Mouse (Mus musculus): ENCODE results near the gene Wdr46.

DNA sequence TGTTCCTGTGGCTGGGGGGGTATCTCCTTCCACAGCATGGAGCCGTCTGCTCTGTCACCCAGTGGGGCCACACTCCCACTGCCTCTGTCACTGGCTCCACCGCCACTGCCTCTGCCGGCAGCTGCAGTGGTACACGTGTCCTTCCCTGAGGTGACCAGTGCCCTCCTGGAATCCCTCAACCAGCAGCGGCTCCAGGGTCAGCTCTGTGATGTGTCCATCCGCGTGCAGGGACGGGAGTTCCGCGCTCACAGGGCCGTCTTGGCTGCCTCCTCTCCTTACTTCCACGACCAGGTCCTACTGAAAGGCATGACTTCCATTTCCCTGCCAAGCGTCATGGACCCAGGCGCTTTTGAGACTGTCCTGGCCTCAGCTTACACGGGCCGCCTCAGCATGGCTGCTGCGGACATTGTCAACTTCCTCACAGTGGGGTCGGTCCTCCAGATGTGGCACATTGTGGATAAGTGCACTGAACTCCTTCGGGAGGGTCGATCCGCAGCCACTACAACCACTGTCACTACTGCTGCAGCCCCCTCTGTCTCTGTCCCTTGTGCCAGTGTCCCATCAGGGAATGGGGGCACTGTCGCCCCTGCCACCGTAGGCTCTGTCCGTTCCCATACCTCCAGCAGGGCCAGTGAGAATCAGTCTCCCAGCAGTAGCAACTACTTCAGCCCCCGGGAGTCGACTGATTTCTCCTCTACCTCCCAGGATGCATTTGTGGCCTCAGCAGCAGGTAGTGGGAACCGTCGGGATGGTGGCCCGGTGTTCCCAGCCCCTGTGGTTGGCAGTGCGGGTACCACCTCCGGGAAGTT lies 23.4 kb upstream of the Wdr46 start:
- TF ChIP-seq CTCF (IDR thresholded peaks at IDR 0.05; ENCODE audit: control insufficient read depth, insufficient read depth, low read length): no peak
- TF ChIP-seq POLR2A (IDR thresholded peaks at IDR 0.05; ENCODE audit: borderline replicate concordance, control insufficient read depth, low read depth, low read length): peak; percentile 17; the same call in 1 of the 2 replicates

Data from bone marrow, adult 2 months (tissue).